Mouse (Mus musculus): ENCODE data around the gene Maf.

The Maf gene

GRCm38 (mm10) chr8:115705591-115706110, 1.9 kb downstream of the Maf start:
- DNase-seq (ENCODE audit: low read depth, low spot score) = no peak

GRCm38 (mm10) chr8:115703056-115703455, 4.5 kb downstream of the Maf start:
- no peak for DNase-seq (ENCODE audit: low read depth, low spot score)

GRCm38 (mm10) chr8:115701001-115701400, 6.6 kb downstream of the Maf start:
- DNase-seq (ENCODE audit: low read depth, low spot score) = no peak

- no peak for DNase-seq (ENCODE audit: low read depth, low spot score)
These were observed 8.4 kb downstream of the Maf start for GRCm38 (mm10) chr8:115699151-115699550.

GRCm38 (mm10) chr8:115697410-115697809, 10.2 kb downstream of the Maf start:
- DNase-seq (ENCODE audit: low read depth, low spot score) = no peak

GRCm38 (mm10) chr8:115696661-115697060, 10.9 kb downstream of the Maf start:
- DNase-seq (ENCODE audit: low read depth, low spot score) = no peak

GRCm38 (mm10) chr8:115687349-115687748, 20.2 kb downstream of the Maf start:
- no peak for DNase-seq (ENCODE audit: low read depth, low spot score)

- DNase-seq (ENCODE audit: low read depth, low spot score) = no peak
These were observed 24.3 kb downstream of the Maf start for GRCm38 (mm10) chr8:115683309-115683708.

GRCm38 (mm10) chr8:115679539-115679938, 28.1 kb downstream of the Maf start:
- no peak for DNase-seq (ENCODE audit: low read depth, low spot score)

- no peak for DNase-seq (ENCODE audit: low read depth, low spot score)
These were observed 42.7 kb downstream of the Maf start for GRCm38 (mm10) chr8:115664866-115665265.

GRCm38 (mm10) chr8:115650110-115650521, 57.5 kb downstream of the Maf start:
- DNase-seq (ENCODE audit: low read depth, low spot score) = no peak

- no peak for DNase-seq (ENCODE audit: low read depth, low spot score)
These were observed 62.5 kb downstream of the Maf start for GRCm38 (mm10) chr8:115645139-115645538.

- no peak for DNase-seq (ENCODE audit: low read depth, low spot score)
These were observed 65.7 kb downstream of the Maf start for GRCm38 (mm10) chr8:115641936-115642335.

- DNase-seq (ENCODE audit: low read depth, low spot score) = no peak
These were observed 67.6 kb downstream of the Maf start for GRCm38 (mm10) chr8:115639951-115640350.

GRCm38 (mm10) chr8:115636751-115637150, 70.8 kb downstream of the Maf start:
- no peak for DNase-seq (ENCODE audit: low read depth, low spot score)

All from c-Kit-negative CD71-positive TER-119-positive erythroid progenitor cells, embryonic 14.5 days (primary cell).